Mouse (Mus musculus): Measurements from ENCODE around the gene Ccn2.
"Not testable (repeated sequence)": the region's sequence is repeated elsewhere in the genome, so short reads cannot be mapped to it uniquely, and the experiment has no call there.

The Ccn2 gene

DNA sequence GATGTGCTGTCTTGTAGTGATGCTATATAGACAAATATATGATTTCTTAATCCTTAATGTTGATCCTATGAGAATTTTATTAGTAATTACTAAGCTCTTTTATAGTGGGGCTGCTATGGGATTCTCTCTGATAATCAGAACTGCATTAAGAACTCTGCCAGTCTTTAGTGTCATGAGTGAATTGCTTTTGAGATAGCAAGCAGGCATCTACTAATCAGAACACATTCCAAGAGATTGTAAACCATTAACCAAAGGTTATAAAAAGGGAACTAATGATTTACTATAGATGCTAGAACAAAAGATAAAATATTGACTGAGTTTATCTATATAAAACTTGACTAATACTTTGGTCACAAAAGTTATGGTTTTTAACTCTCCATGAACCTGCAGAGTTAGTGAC, 8.5 kb downstream of the Ccn2 start:
- no peak for DNase-seq (ENCODE audit: low spot score)

DNA sequence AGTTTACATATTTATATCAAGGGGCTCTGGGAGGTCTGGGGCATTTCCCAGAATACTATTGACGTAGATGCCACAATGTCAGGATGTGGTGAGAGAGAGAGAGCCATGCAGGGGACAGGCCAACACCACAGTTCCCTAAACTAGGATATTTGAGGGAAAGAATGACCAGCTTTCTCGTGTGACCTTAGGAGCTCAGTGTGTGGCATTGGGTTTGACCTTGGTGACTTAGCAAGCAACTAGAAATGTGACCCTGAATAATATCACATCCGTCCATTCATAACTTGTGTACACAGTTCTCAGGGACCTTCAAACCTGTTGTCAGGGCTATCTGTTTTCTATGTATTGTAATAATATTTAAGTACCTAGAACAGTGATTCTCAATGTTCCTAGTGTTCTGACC, 13.9 kb downstream of the Ccn2 start:
- DNase-seq (ENCODE audit: low spot score) = no peak

DNA sequence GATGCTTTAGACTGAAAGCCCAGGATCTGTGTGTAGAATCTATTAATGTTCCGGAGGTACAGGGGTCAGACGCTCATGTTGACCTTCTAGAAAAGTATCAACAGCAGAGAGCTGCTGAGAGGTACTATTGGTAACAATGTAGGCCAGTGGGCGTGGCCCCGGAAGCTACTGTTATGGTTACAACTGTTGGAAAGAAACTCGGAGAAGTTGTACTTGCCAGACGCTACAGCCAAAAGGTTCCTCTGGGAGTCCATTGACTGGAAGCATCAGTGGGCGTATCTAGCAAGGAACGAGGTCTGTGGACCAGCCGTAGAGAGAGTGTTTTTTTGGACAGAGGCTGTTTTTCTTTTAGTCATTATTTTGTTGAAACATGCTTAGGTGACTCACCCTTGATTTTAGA, 14.5 kb downstream of the Ccn2 start:
- DNase-seq (ENCODE audit: low spot score) = no peak

DNA sequence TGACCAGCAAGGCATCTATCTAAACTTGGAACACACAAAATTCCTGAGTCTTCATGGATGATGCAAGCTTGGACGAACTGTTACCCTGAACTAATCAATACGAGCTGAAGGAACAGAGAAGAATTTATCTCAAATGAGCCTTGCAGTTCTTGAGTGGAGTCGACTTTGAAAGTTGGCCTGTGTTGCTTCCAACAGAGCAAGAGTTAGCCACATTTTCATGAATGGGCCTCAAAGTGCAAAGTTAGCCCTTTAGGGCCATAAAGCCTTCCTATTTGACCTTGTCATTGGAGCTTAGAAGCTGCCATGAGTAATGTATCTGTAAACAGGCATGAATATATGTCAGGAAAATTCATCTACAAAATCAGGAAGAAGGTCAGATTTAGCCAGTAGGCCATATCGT, 19.5 kb downstream of the Ccn2 start:
- DNase-seq (ENCODE audit: low spot score) = no peak

DNA sequence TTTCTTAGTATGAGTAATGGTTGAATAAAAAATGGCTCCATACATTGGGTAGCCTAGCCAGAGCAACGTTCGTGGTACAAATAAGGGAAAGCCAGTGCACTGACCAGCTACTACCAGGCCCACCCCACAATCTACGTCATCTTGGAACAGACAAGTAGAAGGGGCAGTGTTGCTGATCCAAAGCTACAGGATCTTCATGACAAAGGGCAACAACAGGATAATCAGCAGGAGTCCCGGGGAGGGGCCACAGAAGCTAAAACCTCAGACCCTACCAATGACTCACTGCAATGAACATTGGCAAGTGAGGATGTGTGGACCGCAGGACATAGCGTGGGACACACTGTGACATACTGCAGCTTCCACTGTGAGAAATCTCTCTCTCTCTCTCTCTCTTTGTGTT, 20.6 kb downstream of the Ccn2 start:
- no peak for DNase-seq (ENCODE audit: low spot score)

DNA sequence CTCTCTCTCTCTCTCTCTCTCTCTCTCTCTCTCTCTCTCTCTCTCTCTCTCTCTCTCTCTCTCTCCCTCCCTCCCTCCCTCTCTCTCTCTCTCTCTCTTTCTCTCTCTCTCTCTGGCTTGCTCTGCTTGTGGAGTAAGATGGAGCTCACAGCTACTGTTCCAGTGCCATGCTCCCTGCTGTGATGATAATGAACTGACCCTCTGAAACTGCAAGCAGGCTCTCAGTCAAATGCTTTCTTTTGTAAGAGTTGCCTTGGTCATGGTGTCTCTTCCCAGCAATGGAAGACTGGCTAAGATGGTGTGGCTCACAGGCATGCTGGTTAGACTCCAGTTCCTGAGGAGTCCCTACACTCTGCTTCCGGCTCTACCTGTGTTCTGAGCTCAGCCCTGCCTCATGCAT, 21.3 kb downstream of the Ccn2 start:
- not testable (repeated sequence) for DNase-seq (ENCODE audit: low spot score)

DNA sequence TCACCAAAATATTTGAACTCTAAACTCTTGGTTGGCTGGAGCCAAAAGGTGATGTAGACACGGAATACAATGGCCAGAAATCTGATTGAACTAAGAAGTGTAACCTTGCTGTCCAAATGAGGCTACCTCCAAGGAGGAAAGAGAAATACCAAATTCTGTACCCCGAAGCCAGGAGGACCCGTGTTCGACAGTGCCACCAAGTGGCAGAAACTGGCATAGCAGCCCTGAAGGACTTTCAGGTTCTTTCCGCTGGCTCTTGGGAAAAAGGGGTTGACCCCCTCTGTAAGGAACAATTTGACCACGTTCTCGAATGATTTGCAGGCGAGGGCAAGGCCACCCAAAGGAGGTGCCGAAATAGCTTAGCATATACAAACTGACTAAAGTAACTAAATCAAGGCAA, 26.3 kb downstream of the Ccn2 start:
- DNase-seq (ENCODE audit: low spot score) = no peak

DNA sequence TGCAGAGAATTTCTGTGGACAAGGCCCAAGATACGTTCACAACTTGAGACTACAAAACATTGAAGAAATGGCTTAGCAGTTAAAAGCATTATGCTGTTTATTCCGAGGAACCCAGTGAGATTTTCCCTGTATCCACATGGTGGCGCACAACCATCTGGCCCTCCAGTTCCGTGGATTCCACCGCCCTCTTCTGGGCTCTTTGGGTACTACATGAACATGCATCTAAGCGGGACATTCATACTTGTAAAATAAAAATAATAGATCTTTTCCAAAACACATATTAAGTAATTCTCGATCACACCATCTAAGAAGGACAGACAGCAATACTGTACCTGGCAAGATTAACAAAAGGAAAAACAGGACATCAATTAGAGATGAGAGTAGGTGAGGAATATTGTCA, 27.3 kb downstream of the Ccn2 start:
- DNase-seq (ENCODE audit: low spot score) = peak; percentile 30

DNA sequence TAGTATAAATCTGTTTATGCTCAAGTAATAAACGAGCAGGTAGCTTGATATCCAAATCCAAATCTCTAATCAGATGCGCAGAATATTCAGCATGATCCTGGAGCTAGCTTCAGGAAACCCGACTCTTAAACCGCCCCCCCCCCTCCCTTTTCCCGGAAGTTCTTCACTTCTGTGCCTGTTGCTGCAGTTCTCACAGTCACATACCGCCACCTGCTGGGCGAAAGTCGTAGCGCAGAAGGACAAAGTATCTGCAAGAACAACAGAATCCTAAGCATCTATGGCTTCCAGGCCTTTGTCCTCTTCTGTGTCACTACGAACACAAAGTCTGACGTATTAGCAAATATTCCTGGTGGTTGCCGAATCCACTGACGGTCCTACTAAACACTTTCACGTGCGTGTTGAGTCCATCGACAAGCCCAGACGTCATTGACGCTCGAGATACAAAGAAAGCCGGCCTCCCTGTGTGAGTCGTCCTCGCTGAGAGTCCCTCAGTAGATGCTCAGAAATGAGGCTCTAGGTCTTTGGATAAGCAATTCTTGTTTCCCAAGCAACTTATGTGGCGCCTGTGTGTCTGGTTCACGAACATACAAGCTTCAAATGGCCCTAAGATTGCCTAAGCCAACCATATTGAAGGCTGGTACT, 29.9 kb downstream of the Ccn2 start:
- peak; percentile 86 for DNase-seq (ENCODE audit: low spot score)

DNA sequence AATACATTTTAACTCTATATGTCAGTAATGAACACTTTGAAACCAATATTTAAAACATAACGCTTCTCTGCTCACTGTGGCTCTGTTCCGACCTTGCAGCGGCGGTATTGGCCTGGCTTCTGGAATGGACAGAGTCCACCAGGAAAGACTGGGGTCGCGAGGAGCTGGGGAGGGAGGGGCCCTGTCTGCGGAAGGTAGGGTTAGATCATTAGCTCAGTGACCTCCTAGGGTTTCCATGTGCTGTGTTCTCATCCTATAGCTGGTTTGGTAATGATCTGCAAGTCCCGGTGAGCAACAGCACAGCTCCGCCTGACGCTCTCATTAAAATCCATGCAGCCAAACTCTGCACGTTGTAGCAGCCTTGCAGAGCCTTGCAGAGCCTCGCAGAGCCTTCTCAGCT, 32.0 kb downstream of the Ccn2 start:
- peak; percentile 81 for DNase-seq (ENCODE audit: low spot score)

DNA sequence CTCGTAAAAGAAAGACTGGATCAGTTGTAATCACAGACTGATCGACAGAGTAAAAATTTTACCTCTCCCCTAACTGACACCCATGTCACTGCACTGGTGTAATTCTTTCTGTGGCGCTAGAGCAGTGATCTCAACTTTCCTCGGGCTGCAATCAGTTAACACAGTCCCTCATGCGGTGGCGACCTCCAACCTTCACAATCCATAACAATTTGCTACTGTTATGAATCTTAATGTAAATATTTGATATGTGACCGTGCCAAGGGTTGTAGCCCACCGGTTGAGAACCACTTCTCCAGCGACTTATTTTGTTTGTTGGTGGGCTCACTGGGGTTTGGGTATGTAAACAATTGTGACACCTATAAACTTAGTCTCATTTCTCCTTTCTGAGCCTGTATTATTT, 33.2 kb downstream of the Ccn2 start:
- DNase-seq (ENCODE audit: low spot score) = no peak

DNA sequence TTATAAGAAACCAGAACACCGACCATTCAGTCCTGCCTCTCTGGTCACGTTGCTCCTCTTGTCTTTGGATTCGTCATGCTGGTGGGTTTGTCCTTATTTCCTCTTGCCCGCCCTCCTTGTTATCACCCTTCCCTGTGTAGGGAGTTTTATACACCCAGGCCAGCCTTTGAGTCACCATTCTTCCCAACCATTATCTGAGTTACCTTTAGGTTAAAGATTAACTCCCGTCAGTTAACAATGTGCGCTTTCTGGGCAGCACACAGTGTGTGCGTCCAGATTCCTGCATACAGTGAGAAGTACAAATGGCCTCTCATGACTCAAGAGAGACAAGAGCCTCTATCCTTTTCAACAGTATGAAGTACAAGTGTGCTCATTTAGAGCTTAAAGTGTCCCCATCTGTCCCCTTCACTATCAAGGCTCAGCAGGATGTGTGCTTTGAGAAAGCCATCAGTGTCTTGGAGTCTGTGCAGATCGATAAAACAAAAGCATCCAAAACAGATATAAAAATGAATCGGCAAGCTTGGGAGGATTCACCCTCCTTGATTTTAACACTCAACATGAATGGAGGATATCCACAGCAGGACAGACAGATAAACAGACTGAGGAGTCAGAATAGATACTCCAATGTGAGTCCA, 34.0 kb downstream of the Ccn2 start:
- DNase-seq (ENCODE audit: low spot score) = peak; percentile 72

DNA sequence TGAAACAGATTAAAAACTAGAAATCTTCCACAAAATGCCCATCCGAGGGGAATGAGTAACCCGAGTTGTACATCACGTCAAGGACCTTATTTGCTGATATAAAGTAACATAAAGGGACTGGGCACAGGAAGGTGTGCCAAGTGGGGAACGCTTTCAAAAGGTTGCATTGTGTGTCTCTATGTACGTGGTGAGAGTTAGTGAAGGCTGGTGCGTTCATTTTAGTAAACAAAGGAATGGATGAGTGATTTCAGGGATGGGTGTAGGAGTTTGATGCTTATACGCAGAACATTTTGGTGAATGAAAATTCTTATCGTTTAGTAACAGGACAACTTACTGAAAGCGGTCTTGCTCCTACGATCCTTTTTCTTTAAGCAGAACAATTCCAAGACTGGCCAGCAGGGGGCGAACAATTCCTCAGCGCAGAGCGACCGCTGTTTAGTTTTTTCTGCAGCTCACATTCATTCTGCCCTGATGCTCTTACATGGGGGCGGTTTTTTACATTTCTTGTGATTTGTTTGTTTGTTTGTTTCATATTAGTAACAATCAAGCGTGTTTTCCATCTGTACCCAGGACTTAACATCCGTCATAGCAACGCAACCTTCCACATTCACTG, 35.3 kb downstream of the Ccn2 start:
- peak; percentile 72 for DNase-seq (ENCODE audit: low spot score)

DNA sequence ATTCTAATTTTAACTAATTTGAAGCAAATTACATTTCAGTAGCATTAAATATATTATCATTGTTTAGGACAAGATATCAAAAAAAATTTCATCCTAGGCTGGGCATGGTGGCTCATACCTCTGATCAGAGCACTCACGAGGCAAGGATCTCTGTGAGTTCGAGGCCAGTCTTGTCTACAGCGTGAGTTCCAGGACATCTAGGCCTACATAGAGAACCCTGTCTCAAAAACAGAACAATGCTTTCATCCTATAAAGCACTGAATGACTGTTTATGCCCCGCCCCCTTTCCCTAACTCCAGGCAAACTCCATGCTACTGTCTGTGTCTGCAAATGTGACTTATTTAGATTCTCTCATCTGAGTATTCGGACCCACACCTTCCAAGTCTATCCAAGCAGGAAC, 35.9 kb downstream of the Ccn2 start:
- no peak for DNase-seq (ENCODE audit: low spot score)

DNA sequence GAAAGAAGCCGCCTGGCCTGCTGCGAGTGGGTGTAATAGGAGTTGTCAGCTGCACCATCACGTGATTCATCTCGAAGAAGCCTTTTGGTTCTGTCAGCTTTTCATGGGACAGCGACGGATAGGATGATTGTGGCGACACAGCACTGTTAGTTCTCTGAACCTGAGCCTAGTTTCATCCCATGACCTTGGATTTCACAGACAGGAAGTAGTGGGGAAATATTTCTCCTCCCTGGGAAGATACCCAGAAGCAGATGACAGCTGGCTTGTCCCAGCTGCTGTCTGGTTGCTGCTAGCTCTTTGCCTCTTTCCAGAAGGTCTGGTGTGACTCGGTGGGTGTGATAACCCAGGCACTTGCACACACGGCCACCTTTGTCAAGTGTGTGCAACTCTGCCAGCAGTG, 39.0 kb downstream of the Ccn2 start:
- DNase-seq (ENCODE audit: low spot score) = peak; percentile 54

DNA sequence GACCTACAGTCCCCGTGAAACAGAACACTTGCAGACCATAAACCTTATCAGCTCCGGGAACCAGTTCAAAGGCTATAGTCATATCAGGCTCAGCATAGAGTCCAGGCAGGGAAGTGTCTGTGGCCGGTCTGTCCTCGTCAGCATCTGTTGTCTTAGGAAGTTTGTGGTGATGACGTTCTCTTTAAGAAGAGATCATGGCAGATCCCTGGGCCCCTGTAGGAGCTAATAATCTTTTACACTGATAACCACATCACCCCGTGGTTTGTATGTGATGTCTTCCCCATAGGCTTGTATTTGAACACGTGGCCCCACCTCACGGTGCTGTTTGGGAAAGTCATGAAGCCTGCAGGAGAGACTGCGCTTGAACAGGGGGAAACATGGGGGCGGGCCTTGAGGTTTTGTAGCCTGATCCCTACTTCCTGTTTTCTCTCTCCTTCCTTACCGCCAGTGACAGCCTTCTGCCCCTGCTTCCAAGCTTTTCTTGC, 40.1 kb downstream of the Ccn2 start:
- peak; percentile 74 for DNase-seq (ENCODE audit: low spot score)

DNA sequence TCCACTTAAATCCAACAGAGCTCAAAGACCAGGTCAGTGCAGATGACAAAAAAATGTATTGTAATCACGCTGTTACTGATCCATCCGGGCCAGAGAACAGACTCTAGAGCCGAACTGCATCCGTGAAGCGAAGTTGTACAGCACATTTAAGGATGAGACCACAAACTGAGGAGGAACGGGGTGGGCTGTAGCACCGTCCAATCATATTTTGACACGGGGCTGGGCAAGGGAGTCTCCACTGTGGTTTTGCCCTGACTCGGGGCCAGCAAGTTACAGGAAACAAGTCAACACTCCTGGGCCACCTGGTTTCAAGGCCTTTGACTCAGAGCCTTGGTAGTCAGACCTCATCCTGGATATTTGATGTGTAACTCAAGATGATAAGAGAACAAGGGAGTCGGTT, 40.6 kb downstream of the Ccn2 start:
- no peak for DNase-seq (ENCODE audit: low spot score)

DNA sequence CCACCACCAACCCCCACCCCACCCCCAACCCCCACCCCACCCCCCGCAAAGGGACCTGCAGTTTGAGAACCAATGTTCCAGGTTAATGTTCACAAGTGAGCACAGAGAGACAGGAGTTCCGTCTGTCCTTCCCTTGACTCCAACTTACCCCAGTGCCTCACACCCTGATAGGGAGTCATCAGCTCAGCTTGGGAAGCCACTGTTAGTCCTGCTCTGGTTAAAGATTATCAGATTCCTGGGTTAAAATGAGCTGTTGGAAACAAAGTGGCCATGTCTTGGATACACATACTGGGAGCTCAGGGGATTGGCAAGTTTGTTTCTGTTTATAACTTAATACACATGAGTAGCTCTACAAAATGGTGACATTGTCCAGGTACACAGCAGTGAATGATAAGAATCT, 41.7 kb downstream of the Ccn2 start:
- peak; percentile 67 for DNase-seq (ENCODE audit: low spot score)

DNA sequence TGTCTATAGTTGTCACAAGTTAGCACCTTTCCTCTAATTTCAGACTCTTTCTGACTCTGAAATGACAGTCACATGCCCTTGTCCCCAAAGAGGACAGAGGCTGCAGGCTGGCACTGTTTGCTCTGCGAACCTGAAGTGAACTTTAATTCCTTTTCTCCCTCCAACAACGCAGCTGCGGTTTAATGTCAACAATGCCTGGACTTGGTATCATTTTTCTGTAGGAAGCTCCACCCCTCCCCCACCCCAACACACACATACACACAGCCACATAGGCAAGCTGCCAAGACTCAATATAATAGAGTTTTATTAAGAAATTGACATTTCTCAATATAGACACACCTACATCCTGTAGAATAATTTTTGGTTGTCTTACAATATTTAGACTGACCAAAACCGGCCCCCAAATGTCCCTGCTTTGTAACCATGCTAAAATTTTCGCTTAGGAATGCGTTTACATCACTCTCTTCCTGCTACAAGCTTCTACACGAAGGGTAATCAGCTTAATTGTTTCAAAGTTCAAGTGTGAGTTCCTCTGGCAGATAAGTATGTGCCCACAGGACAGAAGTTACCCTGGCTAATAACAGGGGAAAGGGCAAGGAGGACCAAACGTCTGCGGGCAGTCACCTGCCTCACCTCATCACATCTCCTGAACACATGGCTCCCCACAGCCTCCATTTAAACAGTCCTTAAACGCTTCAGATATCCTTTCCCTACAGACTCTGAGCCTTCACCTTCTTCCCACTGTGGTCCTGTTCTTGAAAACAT, 43.2 kb downstream of the Ccn2 start:
- DNase-seq (ENCODE audit: low spot score) = peak; percentile 61

DNA sequence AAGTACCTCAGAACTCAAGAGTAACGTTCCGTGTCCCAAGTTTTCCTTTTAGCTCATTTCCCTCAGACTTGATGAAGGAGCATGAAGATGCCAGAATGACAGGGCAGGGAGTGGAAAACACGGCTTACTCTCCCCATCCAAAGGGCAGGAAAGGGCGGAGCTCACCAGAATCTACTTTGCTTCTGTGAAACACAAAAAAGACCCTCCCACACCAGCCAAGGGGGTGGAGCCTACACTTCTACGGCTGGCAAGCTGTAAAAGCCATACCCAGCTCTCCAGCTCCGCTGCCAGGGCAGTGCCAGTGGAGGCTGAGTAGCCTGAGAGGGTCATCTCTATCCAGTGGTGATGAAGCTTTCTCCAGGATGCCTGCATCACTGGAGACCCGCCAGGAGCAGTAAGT, 44.4 kb downstream of the Ccn2 start:
- DNase-seq (ENCODE audit: low spot score) = no peak

DNA sequence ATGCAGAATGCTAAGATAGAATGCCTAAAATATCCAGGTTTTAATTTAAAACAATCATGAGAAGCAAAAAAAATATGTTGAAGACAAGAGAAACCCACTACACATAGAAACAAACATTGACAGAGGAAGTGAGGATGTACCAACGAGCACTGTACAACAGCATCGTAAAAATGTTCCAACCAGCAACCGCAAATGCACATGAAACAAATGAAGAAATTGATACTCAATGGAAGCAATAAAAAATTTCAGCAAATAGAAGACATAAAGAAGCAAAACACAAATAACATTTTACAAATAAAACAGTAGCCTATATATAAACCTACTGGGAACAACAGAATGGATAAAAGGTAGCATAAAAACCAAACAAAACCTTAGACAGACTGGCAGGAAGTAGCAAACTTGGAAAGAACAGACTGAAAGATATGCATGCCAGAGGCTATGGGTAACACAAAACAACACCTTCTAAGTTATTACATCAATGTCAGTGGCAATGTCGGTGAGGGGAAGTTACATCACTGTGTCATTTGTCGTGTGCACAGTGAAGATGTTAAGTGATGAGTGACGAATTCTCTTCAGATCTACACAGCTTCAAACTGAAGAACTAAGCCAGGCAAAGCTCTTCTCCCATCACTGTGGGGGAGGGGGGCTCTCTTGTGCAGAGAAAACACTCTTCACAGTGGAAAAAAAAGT, 45.1 kb downstream of the Ccn2 start:
- no peak for DNase-seq (ENCODE audit: low spot score)

DNA sequence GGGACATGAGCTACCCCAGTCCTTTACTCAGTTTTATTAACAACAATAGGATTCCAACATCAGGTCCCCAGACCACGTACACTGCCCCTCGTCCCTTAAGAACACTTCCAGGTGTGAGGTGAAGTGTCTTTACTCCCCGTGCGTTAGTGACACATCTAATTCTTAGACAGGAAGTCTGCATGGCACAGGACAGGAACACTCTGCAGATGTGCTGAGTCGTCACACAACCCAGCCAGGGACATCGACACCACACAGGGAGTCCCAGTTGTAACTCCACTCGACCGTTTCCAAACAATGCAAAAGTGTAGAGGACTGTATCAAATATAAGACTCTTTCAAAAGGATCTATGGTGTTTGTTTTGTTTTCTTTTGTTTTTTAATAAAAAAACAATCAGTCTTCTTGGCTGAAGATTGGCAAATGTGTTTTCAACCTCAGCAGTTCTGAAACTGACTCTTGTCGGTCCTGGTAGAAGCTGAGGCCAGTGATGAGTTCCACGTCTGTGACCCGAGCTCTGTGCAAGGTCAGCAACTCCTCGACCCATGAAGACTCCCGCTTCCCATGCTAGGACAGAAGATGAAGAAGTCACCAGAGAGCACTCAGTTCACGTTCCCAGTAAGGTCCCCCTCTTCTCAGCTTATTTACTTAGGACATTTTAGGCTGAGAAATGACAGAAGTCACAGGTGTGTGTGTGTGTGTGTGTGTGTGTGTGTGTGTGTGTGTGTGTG, 46.3 kb downstream of the Ccn2 start:
- DNase-seq (ENCODE audit: low spot score) = no peak
